Mouse (Mus musculus): Measurements from ENCODE around the gene Setd4. TPM values are rescaled to one million over a fixed set of nuclear protein-coding genes. Genes with fewer than 3 reads are reported as not detected.

The Setd4 gene
- polyA plus RNA-seq (2012; rRNA removed): 3.9 and 4.5 TPM in 2 replicates

DNA sequence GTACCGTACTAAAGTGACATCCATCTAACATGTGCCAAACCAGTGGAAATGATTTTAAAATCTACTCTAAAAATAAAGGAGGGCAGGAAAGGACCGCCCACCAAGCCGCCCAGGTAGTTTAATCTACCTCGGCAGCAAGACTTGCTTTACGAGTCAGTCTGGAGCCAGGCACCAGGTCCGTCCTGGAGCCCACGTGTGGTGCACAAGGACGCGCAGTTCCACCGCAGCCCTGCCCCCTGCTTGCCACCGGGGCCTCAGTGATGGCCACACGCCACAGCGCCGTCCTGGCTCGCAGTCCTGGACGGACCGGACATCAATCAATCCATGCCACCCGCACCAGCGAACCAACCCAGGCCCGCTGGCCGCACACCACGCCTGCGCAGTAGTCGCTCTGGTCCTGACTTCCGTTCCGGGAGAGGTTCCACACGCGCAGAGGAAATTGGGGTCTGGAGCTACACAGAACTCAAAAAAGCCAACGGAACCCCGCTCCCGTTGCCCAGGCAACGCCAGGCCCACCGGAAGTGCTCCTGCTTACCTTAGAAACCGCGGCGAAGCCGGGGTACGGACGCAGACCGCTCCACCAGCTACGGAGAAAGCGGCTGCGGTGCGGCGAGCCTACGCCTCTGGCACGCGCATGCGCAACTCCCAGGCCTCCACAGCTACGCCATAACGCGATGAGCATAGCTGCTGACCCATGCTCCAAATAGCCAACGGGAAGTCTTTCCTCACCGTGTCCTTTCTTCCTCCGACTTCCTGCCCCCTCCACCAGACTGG, at the start of gene Setd4:
Setd4 (minus strand) TSS at position 625 of the 774 bp plus-strand sequence.

DNA sequence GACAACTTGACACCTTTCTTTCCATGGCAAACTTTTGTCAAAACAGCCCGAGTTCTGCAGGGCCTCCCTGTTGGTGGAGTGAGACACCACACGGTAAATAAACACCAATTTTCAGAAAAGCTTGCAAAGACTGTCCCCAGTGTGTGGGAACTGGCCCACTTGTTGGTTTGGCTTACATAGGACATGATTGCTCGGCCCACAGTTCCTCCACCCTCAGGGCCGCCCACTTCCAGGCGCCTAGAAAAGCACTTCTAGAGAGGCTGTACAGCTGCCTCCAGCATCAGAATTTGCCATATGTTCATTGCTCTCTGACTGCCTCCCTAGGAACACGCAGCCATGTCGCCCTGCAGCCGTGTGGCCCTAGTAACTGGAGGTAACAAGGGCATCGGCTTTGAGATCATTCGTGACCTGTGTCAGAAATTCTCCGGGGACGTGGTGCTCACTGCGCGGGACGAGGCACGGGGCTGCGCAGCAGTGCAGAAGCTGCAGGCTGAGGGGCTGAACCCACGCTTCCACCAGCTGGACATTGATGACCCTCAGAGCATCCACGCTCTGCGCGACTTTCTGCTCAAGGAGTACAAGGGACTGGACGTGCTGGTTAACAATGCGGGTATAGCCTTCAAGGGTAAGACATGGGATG, 24.0 kb upstream of the Setd4 start, which contains the start of gene Gm5678:
Gm5678 (plus strand) TSS at position 337 of the 640 bp plus-strand sequence.

GRCm38 (mm10) chr16:93605553-93605952, 1.7 kb upstream of the Setd4 start, which contains the start of gene Cbr1:
Cbr1 (plus strand) TSS chr16:93605853.

Other genes with a start within 250 kb of the Setd4 start
- gene Cbr1, start 1.8 kb upstream of the Setd4 start, polyA plus RNA-seq (2012; rRNA removed): 18.3 and 19.3 TPM in 2 replicates
- gene Gm5678, start 24.0 kb upstream of the Setd4 start, polyA plus RNA-seq (2012; rRNA removed): not detected in 2 replicates
- gene Cbr3, start 79.2 kb upstream of the Setd4 start, polyA plus RNA-seq (2012; rRNA removed): 0.25 and 0.26 TPM in 2 replicates
- 10.2 and 12.3 TPM in 2 replicates for gene Dop1b, start 107.8 kb upstream of the Setd4 start, polyA plus RNA-seq (2012; rRNA removed)
- 12.8 and 15.2 TPM in 2 replicates for gene Morc3, start 228.1 kb upstream of the Setd4 start, polyA plus RNA-seq (2012; rRNA removed)

All from liver, embryonic 14 days (tissue).